Mouse (Mus musculus) right cerebral cortex, adult 18-20 months (tissue): Measurements from ENCODE around the gene Gm128.
"Not testable (repeated sequence)": the region's sequence is repeated elsewhere in the genome, so short reads cannot be mapped to it uniquely, and the experiment has no call there.

Experiments used
- DNase-seq: peaks from one replicate; pipeline ENCODE4 v3.0.0; 2022; ENCODE audit warnings: mixed read lengths

Gene Gm128

DNA sequence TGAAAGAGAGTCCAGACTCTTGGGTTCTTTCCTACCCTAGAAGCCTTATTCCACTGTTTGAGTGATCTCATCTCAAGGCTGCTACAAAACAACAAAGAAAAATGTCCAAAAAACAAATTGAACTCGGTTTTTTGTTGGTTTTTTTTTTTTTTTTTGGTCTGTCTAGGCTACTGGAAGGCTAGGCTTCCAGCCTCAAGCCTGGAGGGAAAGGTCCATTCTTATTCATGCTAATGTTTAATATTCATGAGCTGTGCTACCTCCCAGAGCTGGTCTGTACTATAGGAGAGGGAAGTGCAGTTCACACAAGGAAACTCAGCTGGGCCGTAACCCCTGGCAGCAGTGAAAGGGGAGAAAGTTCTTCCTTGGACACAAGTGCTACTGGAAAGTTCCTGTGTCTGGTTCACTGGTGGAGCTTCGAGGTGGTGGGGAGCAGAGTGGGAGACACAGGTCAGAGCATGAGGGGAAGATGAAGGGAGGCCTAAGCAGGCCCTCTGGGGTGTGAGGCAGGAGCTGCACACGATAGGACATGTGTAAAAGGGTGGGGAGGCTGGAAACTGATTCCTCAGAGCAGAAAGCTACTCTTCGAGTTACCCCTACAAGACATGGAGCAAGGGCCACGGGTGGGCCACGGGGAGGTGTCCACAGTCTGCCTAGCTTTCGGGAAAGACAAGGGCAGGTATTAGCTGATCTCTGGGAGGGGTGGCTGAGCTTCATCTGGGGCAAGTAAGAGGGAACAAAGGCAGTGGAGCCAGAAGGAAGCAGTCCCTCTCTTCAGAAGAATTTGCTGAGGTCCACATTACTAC is 10.7 kb downstream of the Gm128 start:
- no peak for DNase-seq

- DNase-seq: peak; percentile 64
Observed at GRCm38 (mm10) chr3:95229781-95230494, 11.5 kb downstream of the Gm128 start.

DNA sequence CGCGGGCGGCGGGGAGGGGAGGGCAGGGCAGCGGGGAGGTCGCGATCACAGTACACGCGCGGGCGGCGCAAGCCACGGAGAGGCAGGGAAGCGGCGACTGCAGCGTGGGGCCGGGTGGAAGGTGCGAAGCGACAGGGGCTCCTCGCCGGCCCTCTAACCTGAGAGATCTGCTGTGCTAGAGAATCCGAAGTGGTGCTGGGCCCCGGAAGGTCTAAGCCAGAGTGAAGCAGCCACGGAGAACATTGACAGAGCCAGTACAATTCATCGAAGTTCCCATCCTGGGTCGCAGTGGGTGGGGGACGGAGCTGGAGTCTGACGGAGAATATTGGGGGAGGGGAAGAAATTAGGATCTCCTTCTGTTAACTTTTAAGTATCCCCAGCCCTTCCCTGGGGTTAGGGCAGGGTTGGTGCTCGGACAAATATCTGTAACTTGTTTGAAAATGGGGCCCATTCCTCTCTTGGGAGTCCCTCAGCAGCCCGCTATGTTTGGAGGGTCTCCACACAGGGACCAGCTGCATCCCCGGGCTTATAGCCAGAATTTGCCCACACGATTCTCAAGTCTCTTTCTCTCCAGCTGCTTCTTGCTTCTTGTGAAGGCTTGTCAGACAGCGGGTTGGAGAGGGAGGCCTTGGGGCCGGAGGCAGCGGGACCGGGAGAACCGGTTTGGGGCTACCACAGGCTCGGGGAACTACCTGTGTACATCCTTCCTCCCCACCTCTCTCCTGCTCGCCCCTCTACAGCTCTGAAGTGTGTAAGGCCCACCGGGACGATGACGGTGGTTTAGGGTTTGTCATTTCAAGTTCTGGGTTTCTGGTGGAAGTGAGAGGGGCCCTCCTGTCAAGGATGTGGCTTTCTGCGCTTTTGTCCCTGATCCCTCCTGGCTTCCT is 12.3 kb downstream of the Gm128 start:
- peak; percentile 74 for DNase-seq

GRCm38 (mm10) chr3:95228148-95228893 is 13.1 kb downstream of the Gm128 start, which contains the start of gene Cdc42se1:
Gene Cdc42se1 (plus strand): TSS chr3:95228732.
- DNase-seq: peak; percentile 92

DNA sequence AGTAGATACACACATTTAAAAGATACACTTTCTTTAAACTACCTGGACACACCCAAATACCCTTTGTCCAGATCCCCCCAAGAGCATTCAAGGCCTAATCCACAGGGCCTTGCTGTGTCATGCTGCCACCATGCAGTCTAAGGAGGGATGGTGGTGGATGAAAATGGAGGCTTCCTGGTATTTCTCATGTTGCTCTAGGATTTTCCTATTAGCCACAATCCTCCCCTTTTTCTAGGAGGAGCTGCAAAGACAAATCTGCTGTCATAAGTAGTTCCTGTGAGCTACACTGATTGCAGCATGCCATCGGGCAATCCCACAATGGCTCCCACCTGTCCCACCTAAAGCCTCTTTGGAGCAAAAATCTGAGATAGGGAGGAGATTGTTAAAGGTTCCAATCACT is 14.2 kb downstream of the Gm128 start:
- no peak for DNase-seq

GRCm38 (mm10) chr3:95224295-95224694 is 17.1 kb downstream of the Gm128 start:
- DNase-seq: peak; percentile 42

DNA sequence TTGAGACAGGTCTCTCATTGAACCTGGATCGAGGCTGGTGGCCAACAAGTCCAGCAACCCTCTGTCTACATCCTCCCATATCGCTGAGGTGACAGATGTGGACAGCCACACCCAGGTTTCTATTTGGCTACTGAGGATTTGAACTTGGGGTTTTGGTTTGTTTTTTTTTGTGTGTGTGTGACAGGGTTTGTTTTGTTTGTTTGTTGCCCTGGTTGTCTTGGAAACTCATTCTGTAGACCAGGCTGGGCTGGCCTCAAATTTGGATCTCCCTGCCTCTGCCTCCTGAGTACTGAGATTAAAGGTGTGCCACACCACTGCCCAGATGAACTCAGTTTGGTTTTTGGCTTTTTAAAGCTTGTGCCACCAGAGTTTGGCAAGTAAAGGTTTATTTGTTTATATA is 18.4 kb downstream of the Gm128 start:
- no peak for DNase-seq

- no peak for DNase-seq
Observed at GRCm38 (mm10) chr3:95218466-95219137, 22.8 kb downstream of the Gm128 start.

- peak; percentile 90 for DNase-seq
Observed at GRCm38 (mm10) chr3:95217255-95218134, 23.9 kb downstream of the Gm128 start, which contains the start of gene Gabpb2. Gene Gabpb2 (minus strand): TSS chr3:95217916.

- no peak for DNase-seq
Observed at GRCm38 (mm10) chr3:95216655-95217254, 24.6 kb downstream of the Gm128 start.

DNA sequence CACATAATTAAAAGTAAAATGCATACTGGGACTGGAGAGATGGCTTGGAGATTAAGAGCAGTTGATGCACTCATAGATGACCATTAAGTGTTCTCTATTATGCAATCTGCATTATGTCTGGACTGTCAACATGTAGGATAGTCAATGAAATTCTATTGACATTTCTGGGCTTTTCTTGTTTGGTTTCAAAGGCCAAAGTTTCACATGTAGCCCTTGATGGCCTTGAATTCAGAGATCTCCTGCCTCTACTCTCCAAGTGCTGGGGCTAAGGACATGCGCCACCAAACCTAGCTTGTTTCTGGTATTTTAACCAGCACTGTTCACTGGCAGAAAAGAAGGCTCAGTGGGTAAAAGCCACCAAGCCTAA is 27.8 kb downstream of the Gm128 start:
- DNase-seq: no peak

GRCm38 (mm10) chr3:95212889-95213608 is 28.3 kb downstream of the Gm128 start:
- not testable (repeated sequence) for DNase-seq

DNA sequence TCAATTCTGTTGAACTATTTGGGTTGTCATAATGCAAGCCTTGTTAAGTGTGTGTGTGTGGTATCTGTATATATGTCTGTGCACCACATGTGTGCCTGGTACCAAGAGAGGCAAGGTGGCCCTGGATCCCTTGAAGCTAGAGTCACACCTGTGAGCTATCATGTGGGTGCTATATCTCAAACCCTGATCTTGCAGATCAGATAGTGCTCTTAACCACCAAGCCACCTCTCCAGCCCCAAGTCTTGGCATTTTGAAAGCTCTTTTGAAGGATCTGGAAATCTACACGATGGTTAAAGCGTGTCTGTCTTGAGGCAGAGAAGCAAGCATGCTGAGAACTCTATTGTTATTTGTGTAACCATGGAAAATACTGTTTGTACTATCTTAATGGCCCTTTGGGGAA is 30.8 kb downstream of the Gm128 start:
- DNase-seq: no peak

DNA sequence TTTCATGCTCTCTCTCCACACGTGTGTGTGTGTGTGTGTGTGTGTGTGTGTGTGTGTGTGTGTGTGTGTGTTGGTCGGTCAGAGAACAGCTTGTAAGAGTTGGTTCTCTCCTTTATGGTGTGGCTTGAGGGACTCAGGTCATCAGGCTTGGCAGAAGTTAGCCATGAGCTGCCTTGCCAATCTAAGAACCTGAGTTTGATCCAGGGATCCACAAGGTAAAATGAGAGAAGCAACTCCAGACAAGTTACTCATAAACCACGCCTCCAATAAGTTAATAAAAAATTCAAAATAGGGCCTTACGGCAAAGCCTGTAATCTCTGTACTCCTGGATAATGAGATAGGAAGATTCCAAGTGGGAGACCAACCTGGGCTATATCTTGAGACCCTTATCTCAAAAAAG is 33.1 kb downstream of the Gm128 start:
- no peak for DNase-seq

- peak; percentile 52 for DNase-seq
Observed at GRCm38 (mm10) chr3:95203880-95204279, 37.5 kb downstream of the Gm128 start.

DNA sequence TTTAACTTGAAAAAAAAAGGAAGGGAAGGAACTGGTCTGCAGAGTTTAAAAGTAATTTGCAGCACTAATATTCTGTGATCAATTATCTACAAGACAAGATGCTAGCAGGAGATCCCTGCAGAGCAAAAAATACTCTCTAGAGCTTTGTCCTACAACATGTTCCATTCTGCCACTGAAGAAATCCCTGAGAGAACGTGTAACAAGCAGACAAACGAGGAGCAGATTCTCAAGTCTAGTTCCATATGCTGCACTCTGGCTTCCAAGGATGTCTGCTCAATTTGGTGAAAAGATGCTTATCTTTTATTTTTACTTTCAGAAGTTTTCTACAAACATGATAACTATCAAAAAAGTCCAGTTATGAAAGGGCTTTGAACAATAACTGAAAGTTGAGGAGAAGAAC is 40.8 kb downstream of the Gm128 start:
- no peak for DNase-seq

- no peak for DNase-seq
Observed at GRCm38 (mm10) chr3:95200132-95200531, 41.3 kb downstream of the Gm128 start.

GRCm38 (mm10) chr3:95199101-95199500 is 42.3 kb downstream of the Gm128 start:
- DNase-seq: no peak

DNA sequence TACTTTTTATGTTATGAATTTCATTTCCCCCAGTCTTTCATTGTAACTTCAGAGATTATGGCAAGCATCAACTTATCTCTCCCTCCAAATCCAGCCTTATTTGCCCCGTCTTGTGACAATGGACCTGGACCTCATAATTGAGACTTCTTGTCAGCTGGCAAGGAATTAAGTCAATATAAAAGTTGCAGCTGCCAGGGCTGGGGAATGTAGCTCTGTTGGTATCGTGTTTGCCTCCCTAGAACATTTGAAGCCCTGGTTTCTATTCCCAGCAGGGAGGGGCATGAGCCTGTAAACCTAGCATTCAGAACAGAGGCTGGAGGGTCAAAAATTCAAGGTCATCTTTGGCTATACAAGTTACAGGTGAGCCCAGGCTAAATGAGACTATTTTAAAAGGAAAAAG is 45.6 kb downstream of the Gm128 start:
- DNase-seq: no peak

GRCm38 (mm10) chr3:95194721-95195135 is 46.7 kb downstream of the Gm128 start:
- DNase-seq: no peak
